Mouse (Mus musculus): ENCODE measurements around the gene Ahnak. TPM values are rescaled to one million over a fixed set of nuclear protein-coding genes. Genes with fewer than 3 reads are reported as not detected.
A peak's percentile ranks its signal among the peaks of the same experiment; 100 is the strongest.

Gene Ahnak
- total RNA-seq, 2 experiments from 2014 or later: 15.7 to 23.9 TPM

- intact Hi-C loops (cut with DNase I): no loop called here
- no peak for DNase-seq (ENCODE audit: low spot score in 2 of 2)
These were observed 66.7 kb downstream of the Ahnak start for GRCm38 (mm10) chr19:9055703-9056355.

GRCm38 (mm10) chr19:9057679-9058078 lies 68.6 kb downstream of the Ahnak start:
- DNase-seq (ENCODE audit: low spot score in 2 of 2): no peak
- intact Hi-C loops (cut with DNase I): no loop called here

GRCm38 (mm10) chr19:9058331-9058884 lies 69.3 kb downstream of the Ahnak start:
- no peak for DNase-seq (ENCODE audit: low spot score in 2 of 2)
- intact Hi-C loops (cut with DNase I): no loop called here

GRCm38 (mm10) chr19:9058944-9059343 lies 69.9 kb downstream of the Ahnak start:
- no peak for DNase-seq (ENCODE audit: low spot score in 2 of 2)
- intact Hi-C loops (cut with DNase I): no loop called here

GRCm38 (mm10) chr19:9059391-9059790 lies 70.3 kb downstream of the Ahnak start:
- DNase-seq (ENCODE audit: low spot score in 2 of 2): no peak
- intact Hi-C loops (cut with DNase I): no loop called here

- DNase-seq (ENCODE audit: low spot score in 2 of 2): no peak
- intact Hi-C loops (cut with DNase I): no loop called here
These were observed 71.0 kb downstream of the Ahnak start for GRCm38 (mm10) chr19:9060103-9060502.

- no peak for DNase-seq (ENCODE audit: low spot score in 2 of 2)
- intact Hi-C loops (cut with DNase I): no loop called here
These were observed 72.3 kb downstream of the Ahnak start for GRCm38 (mm10) chr19:9061221-9061893.

- no peak for DNase-seq (ENCODE audit: low spot score in 2 of 2)
- intact Hi-C loops (cut with DNase I): no loop called here
These were observed 73.7 kb downstream of the Ahnak start for GRCm38 (mm10) chr19:9062822-9063221.

- intact Hi-C loops (cut with DNase I): no loop called here
- DNase-seq (ENCODE audit: low spot score in 2 of 2): no peak
These were observed 74.7 kb downstream of the Ahnak start for GRCm38 (mm10) chr19:9063831-9064230.

GRCm38 (mm10) chr19:9065621-9066561 lies 76.8 kb downstream of the Ahnak start:
- DNase-seq (ENCODE audit: low spot score in 2 of 2): peak; percentile 44 to 71
- intact Hi-C loops (cut with DNase I): no loop called here

GRCm38 (mm10) chr19:9067292-9067691 lies 78.2 kb downstream of the Ahnak start:
- DNase-seq (ENCODE audit: low spot score in 2 of 2): no peak
- intact Hi-C loops (cut with DNase I): no loop called here

GRCm38 (mm10) chr19:9069687-9070307 lies 80.7 kb downstream of the Ahnak start:
- intact Hi-C loops (cut with DNase I): no loop called here
- peak; percentile 64 to 68 for DNase-seq (ENCODE audit: low spot score in 2 of 2)

GRCm38 (mm10) chr19:9070316-9070715 lies 81.2 kb downstream of the Ahnak start:
- intact Hi-C loops (cut with DNase I): no loop called here
- DNase-seq (ENCODE audit: low spot score in 2 of 2): no peak

GRCm38 (mm10) chr19:9071456-9072156 lies 82.5 kb downstream of the Ahnak start:
- intact Hi-C loops (cut with DNase I): no loop called here
- DNase-seq (ENCODE audit: low spot score in 2 of 2): peak; percentile 37 to 55

- no peak for DNase-seq (ENCODE audit: low spot score in 2 of 2)
- intact Hi-C loops (cut with DNase I): no loop called here
These were observed 83.1 kb downstream of the Ahnak start for GRCm38 (mm10) chr19:9072157-9072530.

- intact Hi-C loops (cut with DNase I): no loop called here
- no peak for DNase-seq (ENCODE audit: low spot score in 2 of 2)
These were observed 84.8 kb downstream of the Ahnak start for GRCm38 (mm10) chr19:9073776-9074411.

- intact Hi-C loops (cut with DNase I): no loop called here
These were observed 85.3 kb downstream of the Ahnak start for GRCm38 (mm10) chr19:9074424-9074823.

GRCm38 (mm10) chr19:9075558-9075957 lies 86.5 kb downstream of the Ahnak start:
- no peak for DNase-seq (ENCODE audit: low spot score in 2 of 2)
- intact Hi-C loops (cut with DNase I): no loop called here

More at GRCm38 (mm10) chr19:9074424-9074823, 85.3 kb downstream of the Ahnak start:
- DNase-seq (ENCODE audit: low spot score in 2 of 2): no peak

All from left cerebral cortex, postnatal 14 days (tissue).